Mouse (Mus musculus) hindbrain, embryonic 15.5 days (tissue): ENCODE measurements around the gene Snrpe. TPM values are rescaled to one million over a fixed set of nuclear protein-coding genes. Genes with fewer than 3 reads are reported as not detected.

Experiments used
- ATAC-seq: fragments of 200-750 bp; cut with Nextera tagmentation; 2 replicates; pipeline ENCODE4 v1.8.0; 2017; ENCODE audit warnings: low read depth, moderate number of reproducible peaks, moderate TSS enrichment; ENCODE audit not compliant: low FRiP score
- H3K27ac ChIP-seq: fragments of 300-500 bp; sonication (generic); replicated peaks from 2 replicates; pipeline ENCODE4 v1.5.1; 2015; ENCODE audit warnings: mild to moderate bottlenecking, inconsistent platforms
- H3K27me3 ChIP-seq: fragments of 300-500 bp; sonication (generic); 2 replicates; pipeline ENCODE4 v1.6.1; 2015; ENCODE audit warnings: control low read depth, inconsistent platforms
- H3K36me3 ChIP-seq: fragments of 300-500 bp; sonication (generic); 2 replicates; pipeline ENCODE4 v1.6.1; 2015; ENCODE audit warnings: control low read depth, inconsistent platforms
- H3K4me1 ChIP-seq: fragments of 300-500 bp; sonication (generic); replicated peaks from 2 replicates; pipeline ENCODE4 v1.6.1; 2015; ENCODE audit warnings: control low read depth, inconsistent platforms
- H3K4me2 ChIP-seq: fragments of 300-500 bp; sonication (generic); 2 replicates; pipeline ENCODE4 v1.6.1; 2015; ENCODE audit warnings: moderate library complexity, mild to moderate bottlenecking, inconsistent platforms
- H3K4me3 ChIP-seq: fragments of 300-500 bp; sonication (generic); 2 replicates; pipeline ENCODE4 v1.5.1; 2015; ENCODE audit warnings: mild to moderate bottlenecking, inconsistent platforms
- H3K9ac ChIP-seq: fragments of 300-500 bp; sonication (generic); 2 replicates; pipeline ENCODE4 v1.6.1; 2015; ENCODE audit warnings: inconsistent platforms
- H3K9me3 ChIP-seq: fragments of 300-500 bp; sonication (generic); 2 replicates; pipeline ENCODE4 v1.6.1; 2016; ENCODE audit warnings: control low read depth, inconsistent platforms
- WGBS: fragments of 180-500 bp; shearing (Covaris S2); methylation state at CpG from one replicate; pipeline ENCODE4 v1.1.7; 2015; 5-methylcytosine and 5-hydroxymethylcytosine counted together
- polyA plus RNA-seq: library from polyadenylated mRNA; unstranded; fragments of >200 nt; fragmentation: Nextera tagmentation; extraction: Ambion mirVana; gene quantifications from 2 replicates; pipeline ENCODE4 v1.2.1, GENCODE M21; 2015

Gene Snrpe
- polyA plus RNA-seq, 1 experiment from 2014 or later, result 412 TPM

- no peaks in the 10 kb centered on the region for H3K9me3 ChIP-seq
- no peak overlapping the region for H3K9ac ChIP-seq
- no peak overlapping the region for H3K27ac ChIP-seq
- 78% methylated on average over 3 of the region's 3 CpGs for WGBS
- peaks cover 5% of the 10 kb centered on the region for H3K4me1 ChIP-seq
- no peak for ATAC-seq
- peaks cover 9% of the 10 kb centered on the region; the same call in 1 of the 2 replicates for H3K36me3 ChIP-seq
- no peak overlapping the region for H3K4me3 ChIP-seq
- H3K27me3 ChIP-seq, result no peaks in the 10 kb centered on the region
- H3K4me2 ChIP-seq, result no peak overlapping the region
Observed at GRCm38 (mm10) chr1:133613817-133614216, 3.7 kb upstream of the Snrpe start.

- 64% methylated on average over 1 of the region's 1 CpGs for WGBS
Observed at GRCm38 (mm10) chr1:133611436-133611835, 1.3 kb upstream of the Snrpe start.

GRCm38 (mm10) chr1:133610601-133611000, 510 bp upstream of the Snrpe start:
- H3K4me2 ChIP-seq, result no peak overlapping the region
- H3K4me3 ChIP-seq, result no peak overlapping the region
- no peak overlapping the region for H3K9ac ChIP-seq
- no peak overlapping the region for H3K27ac ChIP-seq
- no peaks in the 10 kb centered on the region for H3K9me3 ChIP-seq
- H3K36me3 ChIP-seq, result peaks cover 28% of the 10 kb centered on the region
- 62% methylated on average over 6 of the region's 6 CpGs for WGBS
- H3K4me1 ChIP-seq, result peaks cover 21% of the 10 kb centered on the region
- H3K27me3 ChIP-seq, result no peaks in the 10 kb centered on the region
- peak; percentile 50 for ATAC-seq

More at GRCm38 (mm10) chr1:133611436-133611835, 1.3 kb upstream of the Snrpe start:
- H3K27ac ChIP-seq, result no peak overlapping the region
- H3K9me3 ChIP-seq, result no peaks in the 10 kb centered on the region
- no peak overlapping the region for H3K4me3 ChIP-seq
- no peak overlapping the region for H3K4me2 ChIP-seq
- no peak overlapping the region for H3K9ac ChIP-seq
- H3K36me3 ChIP-seq, result peaks cover 22% of the 10 kb centered on the region
- no peaks in the 10 kb centered on the region for H3K27me3 ChIP-seq
- no peak for ATAC-seq
- peaks cover 21% of the 10 kb centered on the region for H3K4me1 ChIP-seq

- Histone ChIP-seq H3K9ac (no peak overlapping the region), H3K4me3 (no peak overlapping the region), H3K4me2 (no peak overlapping the region), H3K27ac (no peak overlapping the region), H3K27me3 (no peaks in the 10 kb centered on the region), H3K4me1 (0 out of 2 replicates have a peak, but pooled peaks cover 10% of the 10 kb centered on the region), H3K36me3 (peaks cover 66% of the 10 kb centered on the region), H3K9me3 (no peaks in the 10 kb centered on the region)
- 96% methylated on average over 4 of the region's 4 CpGs for WGBS
- no peak for ATAC-seq
Observed at GRCm38 (mm10) chr1:133603174-133603573, 6.9 kb downstream of the Snrpe start.

GRCm38 (mm10) chr1:133596298-133597007, 13.6 kb downstream of the Snrpe start:
- H3K9ac ChIP-seq, result no peak overlapping the region
- peaks cover 7% of the 10 kb centered on the region; the same call in 1 of the 2 replicates for H3K4me1 ChIP-seq
- H3K27me3 ChIP-seq, result no peaks in the 10 kb centered on the region
- H3K36me3 ChIP-seq, result 0 out of 2 replicates have a peak, but pooled peaks cover under 1% of the 10 kb centered on the region
- no peaks in the 10 kb centered on the region for H3K9me3 ChIP-seq
- no peak overlapping the region for H3K4me2 ChIP-seq
- peak overlapping the region; percentile 70 for H3K27ac ChIP-seq
- ATAC-seq, result 0 out of 2 replicates have a peak, but pooled peaks have one; percentile 54
- no peak overlapping the region for H3K4me3 ChIP-seq
- WGBS, result 9% methylated on average over 4 of the region's 4 CpGs

- Histone ChIP-seq H3K27me3 (no peaks in the 10 kb centered on the region), H3K4me3 (no peak overlapping the region), H3K27ac (no peak overlapping the region), H3K36me3 (no peaks in the 10 kb centered on the region), H3K4me2 (no peak overlapping the region), H3K9ac (no peak overlapping the region), H3K9me3 (no peaks in the 10 kb centered on the region), H3K4me1 (no peaks in the 10 kb centered on the region)
- 76% methylated on average over 6 of the region's 6 CpGs for WGBS
- ATAC-seq, result no peak
Observed at GRCm38 (mm10) chr1:133585995-133586537, 24.0 kb downstream of the Snrpe start.

GRCm38 (mm10) chr1:133571293-133571692, 38.8 kb downstream of the Snrpe start:
- H3K27ac ChIP-seq, result no peak overlapping the region
- no peak overlapping the region for H3K4me2 ChIP-seq
- peaks cover 4% of the 10 kb centered on the region; the same call in 1 of the 2 replicates for H3K9me3 ChIP-seq
- no peaks in the 10 kb centered on the region for H3K4me1 ChIP-seq
- no peak overlapping the region for H3K9ac ChIP-seq
- no peak overlapping the region for H3K4me3 ChIP-seq
- H3K36me3 ChIP-seq, result no peaks in the 10 kb centered on the region
- 90% methylated on average over 11 of the region's 11 CpGs for WGBS
- no peaks in the 10 kb centered on the region for H3K27me3 ChIP-seq
- ATAC-seq, result no peak

Other genes starting within 250 kb of the Snrpe start
- 21.1 and 22.4 TPM in 2 replicates for gene Etnk2, start 246.7 kb downstream of the Snrpe start, polyA plus RNA-seq
- 6.0 and 7.3 TPM in 2 replicates for gene Sox13, start 185.9 kb downstream of the Snrpe start, polyA plus RNA-seq
- not detected in 2 replicates for gene Zbed6, start 50.6 kb upstream of the Snrpe start, polyA plus RNA-seq
- 2.3 and 3.0 TPM in 2 replicates for gene Gm38394, start 51.0 kb upstream of the Snrpe start, polyA plus RNA-seq
- gene Lax1, start 79.8 kb upstream of the Snrpe start, polyA plus RNA-seq, result 0.08 and 0.09 TPM in 2 replicates
- gene Atp2b4, start 190.8 kb upstream of the Snrpe start, polyA plus RNA-seq, result 11.8 and 12.4 TPM in 2 replicates